Mouse (Mus musculus) thymus, adult 2 months (tissue): ENCODE measurements at regions not wholly inside any gene's neighbourhood (a gene's known extent, or its start where the extent isn't known, plus 50 kb on each side); places are given as distances from the start of the nearest gene placed in this dataset.

ENCODE experiments used
- DNase-seq: peaks from one replicate; pipeline ENCODE4 v3.0.0; 2021
- H3K27ac ChIP-seq: fragments of 200-500 bp; 2 replicates; pipeline ENCODE4 v1.5.1; 2012; ENCODE audit warnings: low read length, control low read depth; ENCODE audit not compliant: control insufficient read depth, insufficient read depth
- H3K27me3 ChIP-seq: fragments of 200-500 bp; 2 replicates; pipeline ENCODE4 v1.6.1; 2012; ENCODE audit warnings: mild to moderate bottlenecking, low read length, moderate library complexity, mixed read lengths; ENCODE audit not compliant: control insufficient read depth, insufficient read depth
- H3K36me3 ChIP-seq: fragments of 200-500 bp; 2 replicates; pipeline ENCODE4 v1.6.1; 2012; ENCODE audit warnings: mild to moderate bottlenecking, low read length, moderate library complexity; ENCODE audit not compliant: control insufficient read depth, insufficient read depth
- H3K4me1 ChIP-seq: fragments of 200-500 bp; replicated peaks from 2 replicates; pipeline ENCODE4 v1.6.1; 2012; ENCODE audit warnings: low read length; ENCODE audit not compliant: control insufficient read depth, insufficient read depth
- H3K4me3 ChIP-seq: fragments of 200-500 bp; 2 replicates; pipeline ENCODE4 v1.5.1; 2012; ENCODE audit warnings: mild to moderate bottlenecking, low read length, control low read depth, moderate library complexity; ENCODE audit not compliant: control insufficient read depth, insufficient read depth
- CTCF ChIP-seq: fragments of 200-500 bp; IDR thresholded peaks from 2 replicates; pipeline ENCODE4 v1.5.1; 2012; ENCODE audit warnings: mild to moderate bottlenecking, control low read depth, low read length, moderate library complexity, borderline replicate concordance; ENCODE audit not compliant: control insufficient read depth, poor library complexity, insufficient read depth; ENCODE audit errors: extremely low read depth
- POLR2A ChIP-seq: fragments of 200-500 bp; IDR thresholded peaks from 2 replicates; pipeline ENCODE4 v1.6.1; 2012; ENCODE audit warnings: mild to moderate bottlenecking, low read length, control low read depth, moderate library complexity; ENCODE audit not compliant: control insufficient read depth, poor library complexity, insufficient read depth; ENCODE audit errors: extremely low read depth
- WGBS: fragments of 180-500 bp; shearing (Covaris S2); methylation state at CpG from one replicate; pipeline ENCODE4 v1.1.7; 2018; 5-methylcytosine and 5-hydroxymethylcytosine counted together

GRCm38 (mm10) chr9:104410211-104410610 lies 72.7 kb upstream of the Acpp start:
- H3K27me3 ChIP-seq = peaks cover 7% of the 10 kb centered on the region; the same call in 1 of the 2 replicates
- H3K4me1 ChIP-seq = peaks cover 4% of the 10 kb centered on the region; the same call in 1 of the 2 replicates
- no peak overlapping the region for H3K27ac ChIP-seq
- WGBS = 22% methylated on average over 5 of the region's 5 CpGs
- no peak overlapping the region for H3K4me3 ChIP-seq
- TF ChIP-seq CTCF (no peak), POLR2A (no peak)
- DNase-seq = peak; percentile 11
- H3K36me3 ChIP-seq = no peaks in the 10 kb centered on the region

- 36% methylated on average over 12 of the region's 12 CpGs for WGBS
- Histone ChIP-seq H3K36me3 (no peaks in the 10 kb centered on the region), H3K27ac (no peak overlapping the region), H3K4me1 (peaks cover 4% of the 10 kb centered on the region; the same call in 1 of the 2 replicates), H3K27me3 (peaks cover 7% of the 10 kb centered on the region; the same call in 1 of the 2 replicates), H3K4me3 (no peak overlapping the region)
- no peak for DNase-seq
- TF ChIP-seq CTCF (no peak), POLR2A (no peak)
Measured at GRCm38 (mm10) chr9:104409381-104409780, 71.8 kb upstream of the Acpp start.

- H3K27ac ChIP-seq = no peak overlapping the region
- WGBS = 16% methylated on average over 21 of the region's 21 CpGs
- peaks cover 7% of the 10 kb centered on the region; the same call in 1 of the 2 replicates for H3K27me3 ChIP-seq
- H3K4me3 ChIP-seq = no peak overlapping the region
- H3K4me1 ChIP-seq = peaks cover 4% of the 10 kb centered on the region; the same call in 1 of the 2 replicates
- no peaks in the 10 kb centered on the region for H3K36me3 ChIP-seq
- no peak for TF ChIP-seq POLR2A
- TF ChIP-seq CTCF = no peak
- no peak for DNase-seq
Measured at GRCm38 (mm10) chr9:104408571-104409294, 71.2 kb upstream of the Acpp start.

GRCm38 (mm10) chr9:104407559-104408376 lies 70.2 kb upstream of the Acpp start:
- Histone ChIP-seq H3K27ac (no peak overlapping the region), H3K27me3 (peaks cover 7% of the 10 kb centered on the region; the same call in 1 of the 2 replicates), H3K4me3 (no peak overlapping the region), H3K4me1 (peaks cover 4% of the 10 kb centered on the region; the same call in 1 of the 2 replicates), H3K36me3 (no peaks in the 10 kb centered on the region)
- WGBS = 19% methylated on average over 18 of the region's 18 CpGs
- no peak for DNase-seq
- no peak for TF ChIP-seq CTCF
- no peak for TF ChIP-seq POLR2A

GRCm38 (mm10) chr9:104407011-104407410 lies 69.5 kb upstream of the Acpp start:
- Histone ChIP-seq H3K27ac (no peak overlapping the region), H3K27me3 (peaks cover 7% of the 10 kb centered on the region; the same call in 1 of the 2 replicates), H3K4me3 (no peak overlapping the region), H3K4me1 (peaks cover 4% of the 10 kb centered on the region; the same call in 1 of the 2 replicates), H3K36me3 (no peaks in the 10 kb centered on the region)
- 90% methylated on average over 2 of the region's 2 CpGs for WGBS
- DNase-seq = no peak
- TF ChIP-seq CTCF (no peak), POLR2A (no peak)

GRCm38 (mm10) chr9:104406491-104406890 lies 68.9 kb upstream of the Acpp start:
- peaks cover 4% of the 10 kb centered on the region; the same call in 1 of the 2 replicates for H3K4me1 ChIP-seq
- H3K27me3 ChIP-seq = peaks cover 7% of the 10 kb centered on the region; the same call in 1 of the 2 replicates
- no peak for DNase-seq
- H3K36me3 ChIP-seq = no peaks in the 10 kb centered on the region
- H3K4me3 ChIP-seq = no peak overlapping the region
- TF ChIP-seq CTCF (no peak), POLR2A (no peak)
- WGBS = 89% methylated on average over 7 of the region's 7 CpGs
- no peak overlapping the region for H3K27ac ChIP-seq
